Mouse (Mus musculus): ENCODE results near the gene Pogk. TPM values are rescaled to one million over a fixed set of nuclear protein-coding genes. Genes with fewer than 3 reads are reported as not detected.

The Pogk gene
- polyA plus RNA-seq, 1 experiment from 2014 or later: 45.3 TPM

- Histone ChIP-seq H3K27me3 (0 out of 2 replicates have a peak, but pooled peaks cover 3% of the 10 kb centered on the region), H3K36me3 (no peaks in the 10 kb centered on the region), H3K4me2 (replicated peaks) (no peak overlapping the region), H3K27ac (no peak overlapping the region), H3K9me3 (replicated peaks) (no peaks in the 10 kb centered on the region), H3K4me3 (no peak overlapping the region), H3K4me1 (peaks cover 4% of the 10 kb centered on the region; the same call in 1 of the 2 replicates), H3K9ac (no peak overlapping the region)
- ATAC-seq (ENCODE audit: low FRiP score): no peak
- 85% methylated on average over 1 of the region's 1 CpGs for WGBS
These were observed 67.1 kb downstream of the Pogk start for GRCm38 (mm10) chr1:166342539-166342938.

GRCm38 (mm10) chr1:166342060-166342459, 67.6 kb downstream of the Pogk start:
- 0 out of 2 replicates have a peak, but pooled peaks cover 3% of the 10 kb centered on the region for H3K27me3 ChIP-seq
- H3K4me1 ChIP-seq: peaks cover 4% of the 10 kb centered on the region; the same call in 1 of the 2 replicates
- H3K9ac ChIP-seq: no peak overlapping the region
- no peak overlapping the region for H3K27ac ChIP-seq
- H3K9me3 ChIP-seq (replicated peaks): no peaks in the 10 kb centered on the region
- no peak overlapping the region for H3K4me2 ChIP-seq (replicated peaks)
- H3K4me3 ChIP-seq: no peak overlapping the region
- no peak for ATAC-seq (ENCODE audit: low FRiP score)
- H3K36me3 ChIP-seq: no peaks in the 10 kb centered on the region
- 57% methylated on average over 2 of the region's 2 CpGs for WGBS

GRCm38 (mm10) chr1:166339110-166339509, 70.6 kb downstream of the Pogk start:
- H3K4me2 ChIP-seq (replicated peaks): no peak overlapping the region
- no peak overlapping the region for H3K4me3 ChIP-seq
- WGBS: 92% methylated on average over 6 of the region's 6 CpGs
- H3K27me3 ChIP-seq: no peaks in the 10 kb centered on the region
- no peak overlapping the region for H3K9ac ChIP-seq
- H3K27ac ChIP-seq: no peak overlapping the region
- H3K9me3 ChIP-seq (replicated peaks): no peaks in the 10 kb centered on the region
- H3K36me3 ChIP-seq: no peaks in the 10 kb centered on the region
- H3K4me1 ChIP-seq: 0 out of 2 replicates have a peak, but pooled peaks cover under 1% of the 10 kb centered on the region
- no peak for ATAC-seq (ENCODE audit: low FRiP score)

Other genes starting within 250 kb of the Pogk start
- gene Mael, start 171.1 kb downstream of the Pogk start, polyA plus RNA-seq (2016; fragmentation: Nextera tagmentation; extraction: Ambion mirVana): 0.14 TPM in 1 of 2 replicates, not detected in the other
- gene Ildr2, start 155.7 kb downstream of the Pogk start, polyA plus RNA-seq (2016; fragmentation: Nextera tagmentation; extraction: Ambion mirVana): 5.6 and 6.5 TPM in 2 replicates
- gene Tada1, start 30.8 kb downstream of the Pogk start, polyA plus RNA-seq (2016; fragmentation: Nextera tagmentation; extraction: Ambion mirVana): 58.4 and 61.3 TPM in 2 replicates
- gene Gm4846, start 87.7 kb upstream of the Pogk start, polyA plus RNA-seq (2016; fragmentation: Nextera tagmentation; extraction: Ambion mirVana): not detected in 2 replicates
- gene Gm4847, start 237.8 kb upstream of the Pogk start, polyA plus RNA-seq (2016; fragmentation: Nextera tagmentation; extraction: Ambion mirVana): not detected in 2 replicates